Mouse (Mus musculus): ENCODE measurements around the gene Treml2. TPM values are rescaled to one million over a fixed set of nuclear protein-coding genes. Genes with fewer than 3 reads are reported as not detected.

Gene Treml2
- polyA plus RNA-seq, 1 experiment: not detected

GRCm38 (mm10) chr17:48268276-48268675 is 31.0 kb upstream of the Treml2 start:
- H3K4me3 ChIP-seq (ENCODE audit: insufficient read depth, low read length): no peak overlapping the region
- H3K27ac ChIP-seq (ENCODE audit: insufficient read depth, low read length): no peak overlapping the region
- no peak for TF ChIP-seq POLR2A (IDR thresholded peaks at IDR 0.05; ENCODE audit: low read depth, low read length)
- TF ChIP-seq CTCF (IDR thresholded peaks at IDR 0.05; ENCODE audit: borderline replicate concordance, insufficient read depth, low read length): no peak
- no peaks in the 10 kb centered on the region for H3K4me1 ChIP-seq (ENCODE audit: control insufficient read depth, insufficient read depth, low read length)

DNA sequence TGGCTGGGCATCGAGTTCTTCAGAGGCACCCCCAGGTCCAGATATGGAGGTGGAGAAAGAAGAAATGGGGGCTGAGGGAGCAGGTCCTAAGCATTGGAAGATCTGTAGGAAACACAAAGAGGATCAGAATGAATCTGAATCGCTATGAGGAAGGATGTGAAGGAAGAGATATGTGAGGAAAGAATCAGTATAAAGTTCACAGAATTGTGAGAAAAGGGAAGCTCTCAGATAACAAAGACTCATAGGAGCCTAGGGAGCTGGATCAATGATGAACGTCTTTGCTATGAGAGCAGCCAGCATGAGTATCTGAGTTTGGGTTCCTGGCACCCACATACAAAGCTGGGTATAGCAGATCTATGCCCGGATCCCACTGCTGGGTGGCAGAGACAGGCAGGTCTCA is 29.5 kb upstream of the Treml2 start:
- H3K4me1 ChIP-seq (ENCODE audit: control insufficient read depth, insufficient read depth, low read length): no peaks in the 10 kb centered on the region
- H3K4me3 ChIP-seq (ENCODE audit: insufficient read depth, low read length): no peak overlapping the region
- no peak overlapping the region for H3K27ac ChIP-seq (ENCODE audit: insufficient read depth, low read length)
- no peak for TF ChIP-seq POLR2A (IDR thresholded peaks at IDR 0.05; ENCODE audit: low read depth, low read length)
- no peak for TF ChIP-seq CTCF (IDR thresholded peaks at IDR 0.05; ENCODE audit: borderline replicate concordance, insufficient read depth, low read length)

- no peak overlapping the region for H3K4me3 ChIP-seq (ENCODE audit: insufficient read depth, low read length)
- TF ChIP-seq POLR2A (IDR thresholded peaks at IDR 0.05; ENCODE audit: low read depth, low read length) (no peak), CTCF (IDR thresholded peaks at IDR 0.05; ENCODE audit: borderline replicate concordance, insufficient read depth, low read length) (no peak)
- no peaks in the 10 kb centered on the region for H3K4me1 ChIP-seq (ENCODE audit: control insufficient read depth, insufficient read depth, low read length)
- no peak overlapping the region for H3K27ac ChIP-seq (ENCODE audit: insufficient read depth, low read length)
Observed at GRCm38 (mm10) chr17:48272158-48272557, 27.1 kb upstream of the Treml2 start.

GRCm38 (mm10) chr17:48272598-48272997 is 26.7 kb upstream of the Treml2 start:
- TF ChIP-seq POLR2A (IDR thresholded peaks at IDR 0.05; ENCODE audit: low read depth, low read length): no peak
- TF ChIP-seq CTCF (IDR thresholded peaks at IDR 0.05; ENCODE audit: borderline replicate concordance, insufficient read depth, low read length): no peak

DNA sequence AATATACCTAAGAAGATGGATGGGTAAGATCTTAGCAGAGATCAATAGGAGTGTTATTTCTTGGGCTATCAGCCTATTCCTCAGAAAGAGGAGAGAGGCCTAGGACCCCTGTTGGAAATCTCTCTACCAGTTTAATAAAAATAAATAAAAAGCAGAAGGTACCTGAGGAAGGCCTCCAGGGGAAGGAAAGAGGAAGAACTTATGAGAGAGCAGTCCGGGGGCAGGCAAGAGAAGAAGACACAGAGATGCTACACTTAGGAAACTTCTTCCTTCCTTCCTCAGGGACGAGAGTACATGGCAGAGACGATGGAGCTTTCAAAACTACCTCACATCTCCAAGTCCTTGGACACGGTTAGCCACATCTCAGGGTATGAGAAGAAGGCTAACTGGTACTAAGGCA is 25.2 kb upstream of the Treml2 start:
- no peak for TF ChIP-seq POLR2A (IDR thresholded peaks at IDR 0.05; ENCODE audit: low read depth, low read length)
- Histone ChIP-seq H3K4me1 (ENCODE audit: control insufficient read depth, insufficient read depth, low read length) (no peaks in the 10 kb centered on the region), H3K27ac (ENCODE audit: insufficient read depth, low read length) (no peak overlapping the region), H3K4me3 (ENCODE audit: insufficient read depth, low read length) (no peak overlapping the region)

More at GRCm38 (mm10) chr17:48272598-48272997, 26.7 kb upstream of the Treml2 start:
- Histone ChIP-seq H3K27ac (ENCODE audit: insufficient read depth, low read length) (no peak overlapping the region), H3K4me1 (ENCODE audit: control insufficient read depth, insufficient read depth, low read length) (no peaks in the 10 kb centered on the region), H3K4me3 (ENCODE audit: insufficient read depth, low read length) (no peak overlapping the region)

DNA sequence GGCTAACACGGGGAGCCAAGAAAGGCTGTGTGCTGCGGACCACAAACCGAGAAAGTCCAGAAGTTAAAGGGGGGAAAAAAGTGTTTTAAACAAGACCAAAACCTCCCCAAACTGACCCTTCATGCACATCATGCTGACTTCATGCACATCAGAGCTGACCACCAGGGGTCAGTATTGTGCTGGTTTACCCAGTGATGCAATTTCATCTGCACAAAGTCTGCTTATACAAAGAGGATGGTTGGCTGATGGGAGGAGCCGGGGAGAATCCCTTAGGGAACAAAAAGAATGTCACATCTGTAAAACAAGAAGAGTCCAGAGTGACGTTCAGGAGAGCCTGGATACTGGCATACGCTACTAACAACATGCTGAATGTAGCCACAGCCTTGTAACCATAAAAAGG is 24.4 kb upstream of the Treml2 start:
- Histone ChIP-seq H3K27ac (ENCODE audit: insufficient read depth, low read length) (no peak overlapping the region), H3K4me3 (ENCODE audit: insufficient read depth, low read length) (no peak overlapping the region), H3K4me1 (ENCODE audit: control insufficient read depth, insufficient read depth, low read length) (no peaks in the 10 kb centered on the region)
- TF ChIP-seq POLR2A (IDR thresholded peaks at IDR 0.05; ENCODE audit: low read depth, low read length) (no peak), CTCF (IDR thresholded peaks at IDR 0.05; ENCODE audit: borderline replicate concordance, insufficient read depth, low read length) (peak; percentile 39; the same call in 1 of the 2 replicates)

- TF ChIP-seq POLR2A (IDR thresholded peaks at IDR 0.05; ENCODE audit: low read depth, low read length): no peak
- no peak for TF ChIP-seq CTCF (IDR thresholded peaks at IDR 0.05; ENCODE audit: borderline replicate concordance, insufficient read depth, low read length)
- Histone ChIP-seq H3K4me1 (ENCODE audit: control insufficient read depth, insufficient read depth, low read length) (no peaks in the 10 kb centered on the region), H3K4me3 (ENCODE audit: insufficient read depth, low read length) (no peak overlapping the region), H3K27ac (ENCODE audit: insufficient read depth, low read length) (no peak overlapping the region)
Observed at GRCm38 (mm10) chr17:48275736-48276135, 23.6 kb upstream of the Treml2 start.

DNA sequence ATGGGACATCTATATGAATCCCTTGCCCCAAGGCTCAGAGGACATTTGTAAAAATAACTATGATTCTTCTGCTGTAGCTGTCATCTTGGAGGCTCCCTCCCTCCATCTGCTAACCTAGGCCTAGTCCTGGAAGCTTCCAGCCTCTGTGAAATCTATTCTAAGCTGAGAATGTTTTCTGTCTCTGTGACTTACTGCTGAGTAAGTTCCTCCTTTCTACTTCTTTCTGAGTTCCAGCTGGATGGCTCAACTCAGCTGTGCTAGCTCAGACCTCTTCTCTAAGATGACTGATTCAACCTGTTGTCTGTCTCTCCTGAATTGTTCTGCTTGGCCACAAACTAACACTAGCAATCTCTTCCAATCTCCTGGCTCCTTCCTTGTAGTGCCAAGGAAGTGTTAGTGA is 20.9 kb upstream of the Treml2 start:
- TF ChIP-seq CTCF (IDR thresholded peaks at IDR 0.05; ENCODE audit: borderline replicate concordance, insufficient read depth, low read length) (no peak), POLR2A (IDR thresholded peaks at IDR 0.05; ENCODE audit: low read depth, low read length) (no peak)
- H3K4me1 ChIP-seq (ENCODE audit: control insufficient read depth, insufficient read depth, low read length): no peaks in the 10 kb centered on the region
- no peak overlapping the region for H3K27ac ChIP-seq (ENCODE audit: insufficient read depth, low read length)
- H3K4me3 ChIP-seq (ENCODE audit: insufficient read depth, low read length): no peak overlapping the region

DNA sequence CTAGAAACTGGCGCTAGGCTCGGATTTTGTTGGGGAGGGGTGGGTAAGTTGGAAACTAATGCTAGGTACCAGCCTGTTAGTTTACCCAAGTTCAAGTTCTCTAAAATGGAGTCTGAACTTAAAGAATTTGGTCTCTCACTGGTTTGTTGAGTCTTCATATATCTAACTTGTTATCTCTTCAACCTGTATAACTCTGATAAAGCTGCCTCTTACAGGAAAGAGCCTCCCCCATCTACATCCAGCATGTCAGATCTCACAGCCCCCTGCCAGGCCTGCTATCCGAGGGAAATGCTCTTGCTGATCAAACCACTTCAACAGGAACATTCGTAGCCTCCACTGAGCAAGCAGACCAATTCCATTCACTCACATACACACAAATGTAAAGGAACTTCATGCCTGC is 20.3 kb upstream of the Treml2 start:
- no peak for TF ChIP-seq CTCF (IDR thresholded peaks at IDR 0.05; ENCODE audit: borderline replicate concordance, insufficient read depth, low read length)
- no peak for TF ChIP-seq POLR2A (IDR thresholded peaks at IDR 0.05; ENCODE audit: low read depth, low read length)
- H3K4me3 ChIP-seq (ENCODE audit: insufficient read depth, low read length): no peak overlapping the region
- H3K4me1 ChIP-seq (ENCODE audit: control insufficient read depth, insufficient read depth, low read length): no peaks in the 10 kb centered on the region
- H3K27ac ChIP-seq (ENCODE audit: insufficient read depth, low read length): no peak overlapping the region

GRCm38 (mm10) chr17:48280943-48281738 is 18.2 kb upstream of the Treml2 start:
- Histone ChIP-seq H3K27ac (ENCODE audit: insufficient read depth, low read length) (no peak overlapping the region), H3K4me3 (ENCODE audit: insufficient read depth, low read length) (no peak overlapping the region), H3K4me1 (ENCODE audit: control insufficient read depth, insufficient read depth, low read length) (no peaks in the 10 kb centered on the region)
- TF ChIP-seq CTCF (IDR thresholded peaks at IDR 0.05; ENCODE audit: borderline replicate concordance, insufficient read depth, low read length): no peak
- no peak for TF ChIP-seq POLR2A (IDR thresholded peaks at IDR 0.05; ENCODE audit: low read depth, low read length)

Measured in embryonic fibroblast, embryonic 13.5 days (primary cell).